Mouse (Mus musculus) megakaryocyte-erythroid progenitor cell, adult 5-6 weeks (primary cell): Measurements from ENCODE around the gene Ccnh. TPM values are rescaled to one million over a fixed set of nuclear protein-coding genes. Genes with fewer than 3 reads are reported as not detected.
"Not testable (repeated sequence)": the region's sequence is repeated elsewhere in the genome, so short reads cannot be mapped to it uniquely, and the experiment has no call there.

Experiments
- ATAC-seq: replicated peaks from 2 replicates; pipeline ENCODE4 v1.8.0; 2016; ENCODE audit warnings: mild to moderate bottlenecking, inconsistent platforms; ENCODE audit not compliant: severe bottlenecking, poor library complexity, low FRiP score, low TSS enrichment
- total RNA-seq, 2 experiments: library from RNA; stranded (forward) in 1 of 2; stranded (reverse) in 1 of 2; fragments of 200-1000, 215-1000 nt in 1 of 2; fragments of >200 nt in 1 of 2; fragmentation: Nextera tagmentation in 1 of 2; gene quantifications; 2 replicates each; pipeline ENCODE4 v1.2.3; 2014 to 2017

The Ccnh gene
- total RNA-seq (2014; fragmentation: Nextera tagmentation) (54.3 and 81.8 TPM in 2 replicates), total RNA-seq (2017) (74.1 and 98.9 TPM in 2 replicates)

DNA sequence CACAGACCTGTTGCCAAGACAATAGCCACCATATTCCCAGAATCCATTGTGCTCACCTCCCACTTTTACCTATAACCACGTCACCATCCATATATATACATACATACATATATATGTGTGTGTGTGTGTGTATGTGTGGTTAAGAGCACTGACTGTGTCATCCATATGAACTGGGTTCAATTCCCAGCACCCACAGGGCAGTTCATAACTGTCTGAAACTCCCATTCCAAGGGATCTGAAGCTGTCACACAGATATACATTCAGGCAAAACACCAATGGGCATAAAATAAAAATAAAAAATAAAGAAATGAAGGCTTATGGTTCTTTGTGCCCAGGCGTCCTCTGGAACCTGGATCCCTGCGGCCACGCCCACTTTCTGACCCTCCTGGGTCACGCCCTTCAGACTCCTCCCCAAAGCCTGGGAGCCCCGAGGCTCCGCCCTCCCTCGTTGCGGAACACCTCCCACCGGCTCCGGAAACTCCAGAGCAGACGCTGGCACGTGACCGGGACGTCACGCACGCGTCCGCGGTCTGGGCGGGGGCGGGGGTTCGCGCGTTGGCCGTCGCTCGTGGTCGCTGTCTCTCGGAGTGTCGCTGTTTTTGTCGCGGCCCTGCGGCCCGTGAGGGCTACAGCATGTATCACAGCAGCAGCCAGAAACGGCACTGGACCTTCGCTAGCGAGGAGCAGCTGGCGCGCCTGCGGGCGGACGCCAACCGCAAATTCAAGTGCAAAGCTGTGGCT, at the start of gene Ccnh:
Gene Ccnh, plus strand, starts transcription at position 506 of the 741 bp plus-strand sequence.
- ATAC-seq: peak; percentile 99

DNA sequence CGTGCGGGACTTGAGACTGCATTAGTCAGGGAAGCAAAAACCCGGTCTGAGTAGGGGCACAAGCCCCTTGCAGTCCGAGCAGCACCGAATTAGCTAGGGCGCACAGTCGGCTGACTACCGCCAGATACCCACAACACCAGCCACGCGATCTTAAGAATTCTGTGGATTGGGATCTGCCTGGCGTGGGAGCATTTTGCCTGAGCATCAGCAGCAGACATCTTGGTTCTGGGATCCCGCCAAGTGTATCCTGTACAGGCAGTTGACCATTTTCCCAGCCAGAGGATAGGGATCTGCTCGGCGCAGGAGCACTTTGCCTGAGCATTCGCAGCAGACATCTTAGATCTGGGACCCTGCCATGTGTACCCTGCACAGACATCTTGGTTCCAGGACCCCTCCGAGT, 45.8 kb upstream of the Ccnh start:
- not testable (repeated sequence) for ATAC-seq

DNA sequence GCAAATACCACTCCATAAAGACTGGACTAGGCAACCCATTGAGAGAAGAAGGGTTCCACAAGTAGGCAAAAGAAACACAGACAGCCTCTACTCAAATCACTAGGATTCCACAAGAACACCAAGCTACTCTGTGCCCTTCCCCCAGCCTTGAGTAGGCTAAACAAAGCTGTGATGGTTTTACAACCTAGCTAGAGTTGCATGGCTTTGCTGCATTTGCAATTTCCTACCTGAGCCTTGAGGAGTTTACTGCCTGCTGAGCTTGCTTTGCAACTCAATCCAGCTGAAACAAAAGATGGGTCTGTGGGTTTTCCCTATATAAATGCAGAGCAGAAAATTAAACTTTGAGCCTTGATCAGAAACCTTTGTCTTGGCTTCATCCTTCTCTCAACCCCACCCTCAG, 42.7 kb upstream of the Ccnh start:
- no peak for ATAC-seq

DNA sequence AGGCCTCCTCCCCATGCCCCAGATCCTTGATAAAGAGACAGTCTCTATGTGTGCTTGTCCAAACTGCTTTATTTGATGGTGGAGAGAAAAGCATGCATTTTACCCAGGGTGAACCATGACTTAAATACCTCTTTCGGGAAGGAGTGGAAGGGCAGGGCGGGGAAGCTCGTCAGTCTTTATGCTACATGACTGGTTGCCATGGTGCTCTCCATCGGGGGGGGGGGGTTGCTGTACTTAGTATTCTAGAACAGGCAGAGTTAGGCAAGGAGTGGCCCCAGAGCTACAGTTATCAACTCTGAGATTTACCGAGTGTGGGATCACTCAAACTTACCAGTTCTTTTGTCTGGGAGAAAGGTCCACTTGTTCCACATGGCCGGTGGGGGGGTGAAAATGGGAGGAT, 34.5 kb upstream of the Ccnh start:
- ATAC-seq: no peak

GRCm38 (mm10) chr13:85159971-85160370, 29.2 kb upstream of the Ccnh start:
- ATAC-seq: peak; percentile 84

- 0 out of 2 replicates have a peak, but pooled peaks have one; percentile 37 for ATAC-seq
Measured at GRCm38 (mm10) chr13:85164512-85165124, 24.6 kb upstream of the Ccnh start.

DNA sequence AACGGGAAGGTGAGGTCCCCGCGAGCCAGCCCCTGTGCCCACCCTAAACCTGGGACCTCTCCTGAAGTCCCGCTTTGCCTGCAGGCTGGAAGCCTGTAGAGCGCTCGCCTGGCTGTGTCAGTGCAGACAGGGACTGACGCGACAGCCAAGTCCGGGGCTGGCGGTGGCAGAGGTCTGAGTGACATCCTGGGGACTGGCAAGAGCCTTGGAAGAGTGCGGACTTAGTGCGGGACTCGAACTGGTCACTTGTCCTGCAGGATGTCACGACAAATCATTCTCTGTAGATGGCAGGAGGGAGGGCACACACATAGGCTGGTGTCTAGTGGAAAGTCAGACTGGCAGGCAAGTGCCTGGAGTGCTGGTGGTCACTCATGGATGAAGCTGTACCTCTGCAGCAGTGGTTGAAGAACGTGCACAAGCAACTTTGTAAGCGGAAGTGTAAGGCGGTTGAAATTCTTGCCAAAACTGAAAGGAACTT, 475 bp downstream of the Ccnh start:
- peak; percentile 72 for ATAC-seq

DNA sequence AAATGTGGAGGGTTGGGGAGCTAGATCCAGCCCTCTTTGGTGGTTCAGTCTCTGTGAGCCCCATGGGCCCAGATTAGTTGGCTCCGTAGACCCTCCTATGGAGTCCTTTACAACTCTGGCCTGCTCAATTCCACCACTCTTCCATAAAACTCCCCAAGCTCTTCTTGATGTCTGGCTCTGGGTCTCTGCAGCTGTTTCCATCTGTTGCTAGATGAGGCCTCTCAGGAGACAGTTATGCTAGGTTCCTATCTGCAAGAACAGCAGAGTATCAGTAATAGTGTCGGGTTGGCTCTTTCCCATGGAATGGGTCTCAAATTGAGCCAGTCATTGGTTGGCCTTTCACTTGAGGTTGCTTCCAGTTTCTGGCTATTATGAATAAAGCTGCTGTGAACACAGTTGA, 2.0 kb downstream of the Ccnh start:
- ATAC-seq: no peak

GRCm38 (mm10) chr13:85207493-85207892, 18.3 kb downstream of the Ccnh start:
- peak; percentile 90 for ATAC-seq

DNA sequence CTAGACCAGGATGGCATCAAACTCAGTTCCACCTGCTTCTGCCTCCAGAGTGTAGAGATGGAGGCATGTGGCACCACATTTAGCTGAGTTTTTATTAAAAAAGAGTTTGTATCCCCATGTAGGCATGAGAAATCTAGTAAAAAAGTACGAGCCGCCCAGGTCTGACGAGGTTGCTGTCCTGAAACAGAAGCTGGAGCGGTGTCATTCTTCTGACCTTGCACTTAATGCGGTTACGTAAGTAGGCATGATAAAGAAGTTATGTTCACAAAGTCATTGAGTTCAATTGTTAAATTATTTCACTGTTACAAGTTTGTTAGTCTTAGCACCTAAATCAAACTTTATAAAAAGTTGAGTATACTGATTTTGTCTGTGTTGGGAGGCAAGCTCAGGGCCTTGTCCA, 19.4 kb downstream of the Ccnh start:
- ATAC-seq: no peak

DNA sequence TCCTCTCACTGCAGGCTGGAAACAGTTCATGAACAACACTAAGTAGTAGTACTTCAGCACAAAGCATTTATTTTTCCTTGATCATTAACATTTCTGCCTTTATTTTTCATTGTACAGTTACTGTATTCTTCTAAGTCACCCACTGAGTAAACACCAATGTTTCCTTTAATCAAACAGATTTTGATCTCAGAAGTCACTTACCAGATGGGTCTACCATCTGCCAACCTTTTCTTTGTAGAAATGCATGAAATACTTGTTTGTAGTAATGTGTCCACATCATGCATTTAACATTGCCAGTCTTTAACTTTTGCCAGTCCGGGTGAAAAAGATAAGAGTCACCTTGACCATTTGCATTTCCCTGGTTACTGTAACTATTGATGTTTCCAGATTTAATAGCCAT, 21.1 kb downstream of the Ccnh start:
- no peak for ATAC-seq

DNA sequence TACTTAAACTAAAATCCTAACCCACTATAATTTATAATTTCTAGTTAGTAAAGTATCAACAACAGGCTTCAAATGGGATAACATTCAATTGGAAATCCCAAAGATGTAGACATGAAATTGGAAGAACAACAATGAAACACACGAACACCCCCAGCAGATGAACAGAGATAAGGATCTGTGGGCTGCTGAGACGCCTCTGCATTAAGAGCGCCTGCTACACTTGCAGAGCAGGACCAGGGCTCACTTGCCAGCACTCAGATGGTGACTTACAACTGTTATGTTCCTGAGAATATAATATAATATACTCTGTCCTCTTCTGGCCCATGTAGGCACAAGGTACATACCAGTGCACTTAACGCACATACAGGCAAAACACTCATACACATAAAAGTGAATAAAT, 29.4 kb downstream of the Ccnh start:
- ATAC-seq: 0 out of 2 replicates have a peak, but pooled peaks have one; percentile 71

- ATAC-seq: no peak
Measured at GRCm38 (mm10) chr13:85238760-85239159, 49.6 kb downstream of the Ccnh start.

Other genes starting within 250 kb of the Ccnh start
- gene Rasa1, start 99.7 kb downstream of the Ccnh start, total RNA-seq (2014; fragmentation: Nextera tagmentation): 49.3 and 88.5 TPM in 2 replicates
- gene Rasa1, start 99.7 kb downstream of the Ccnh start, total RNA-seq (2017): 70.5 and 98.9 TPM in 2 replicates